9 mouse cellular contexts compared by ENCODE assay signal in genomic region chr11:96875270-96875669, GRCm38 (mm10). TPM values are rescaled to one million over a fixed set of nuclear protein-coding genes. Genes with fewer than 3 reads are reported as not detected.
DNase-seq lines count a peak whose midpoint lies in the region; ATAC-seq and TF ChIP-seq lines count a peak whose summit lies in the region.
"Had no signal": no experiment of that assay in that cellular context is flagged by ENCODE, and none has a peak within 500 bp of the region (broad histone marks: within the 10 kb centered on the region; RNA-seq: fewer than 3 reads in every experiment).

No protein-coding gene starts in this region.

- H3K27me3 ChIP-seq in heart, postnatal 0 days (ENCODE audit: control insufficient read depth, insufficient read depth, low read length), result peaks cover 47% of the 10 kb centered on the region
- no peaks in the 10 kb centered on the region for H3K27me3 ChIP-seq in embryonic facial prominence, embryonic 12.5 days
- H3K27me3 ChIP-seq in hindbrain, embryonic 16.5 days (replicated peaks; ENCODE audit: control insufficient read depth, insufficient read depth, low read length), result no peaks in the 10 kb centered on the region
- H3K27me3 ChIP-seq in midbrain, embryonic 15.5 days (replicated peaks), result no peaks in the 10 kb centered on the region

- H3K36me3 ChIP-seq in heart, postnatal 0 days (replicated peaks; ENCODE audit: control insufficient read depth, insufficient read depth, low read length), result no peaks in the 10 kb centered on the region
- no peaks in the 10 kb centered on the region for H3K36me3 ChIP-seq in embryonic facial prominence, embryonic 12.5 days
- H3K36me3 ChIP-seq in hindbrain, embryonic 16.5 days (ENCODE audit: control insufficient read depth, insufficient read depth, low read length), result no peaks in the 10 kb centered on the region
- H3K36me3 ChIP-seq in midbrain, embryonic 15.5 days (replicated peaks), result no peaks in the 10 kb centered on the region

- WGBS in heart, postnatal 0 days, result 40% methylated on average over 4 of the region's 4 CpGs
- 10% methylated on average over 4 of the region's 4 CpGs for WGBS in embryonic facial prominence, embryonic 12.5 days
- WGBS in hindbrain, embryonic 16.5 days, result 8% methylated on average over 4 of the region's 4 CpGs
- WGBS in midbrain, embryonic 15.5 days, result 12% methylated on average over 4 of the region's 4 CpGs

- no peak overlapping the region for H3K27ac ChIP-seq in heart, postnatal 0 days (ENCODE audit: low read depth)
- H3K27ac ChIP-seq in embryonic facial prominence, embryonic 12.5 days, result peak overlapping the region; percentile 94
- H3K27ac ChIP-seq in hindbrain, embryonic 16.5 days (ENCODE audit: low read depth, low read length), result peak overlapping the region; percentile 96
- peak overlapping the region; percentile 99 for H3K27ac ChIP-seq in midbrain, embryonic 15.5 days

- no peak for TF ChIP-seq EP300 in heart, postnatal 0 days (IDR thresholded peaks at IDR 0.05; ENCODE audit: low read depth)

- ATAC-seq in heart, postnatal 0 days (ENCODE audit: insufficient read depth, low read depth), result no peak
- no peak for ATAC-seq in embryonic facial prominence, embryonic 12.5 days (ENCODE audit: insufficient number of reproducible peaks, insufficient read depth, low FRiP score, low TSS enrichment)
- no peak for ATAC-seq in hindbrain, embryonic 16.5 days
- ATAC-seq in midbrain, embryonic 15.5 days (replicated peaks), result no peak
- ATAC-seq in inflammation-experienced regulatory T-cells, adult 6 months, result no peak

- no peaks in the 10 kb centered on the region for H3K9me3 ChIP-seq in heart, postnatal 0 days (replicated peaks; ENCODE audit: control insufficient read depth, low read length)
- H3K9me3 ChIP-seq in embryonic facial prominence, embryonic 12.5 days, result no peaks in the 10 kb centered on the region
- no peaks in the 10 kb centered on the region for H3K9me3 ChIP-seq in hindbrain, embryonic 16.5 days (ENCODE audit: control insufficient read depth, low read length)
- H3K9me3 ChIP-seq in midbrain, embryonic 15.5 days, result no peaks in the 10 kb centered on the region

- no peak for DNase-seq in heart, postnatal 0 days (ENCODE audit: low spot score)
- DNase-seq in heart, postnatal 36 days, result no peak
- DNase-seq in spleen, postnatal 4 days (ENCODE audit: low spot score in 2 of 2), result no peak
- DNase-seq in B cell, adult 2 months, result no peak

- TF ChIP-seq CTCF in heart, postnatal 0 days (IDR thresholded peaks at IDR 0.05; ENCODE audit: low read depth), result no peak

- no peaks in the 10 kb centered on the region for H3K4me1 ChIP-seq in heart, postnatal 0 days (ENCODE audit: control insufficient read depth, insufficient read depth)
- H3K4me1 ChIP-seq in embryonic facial prominence, embryonic 12.5 days, result peaks cover 47% of the 10 kb centered on the region
- peaks cover 50% of the 10 kb centered on the region for H3K4me1 ChIP-seq in hindbrain, embryonic 16.5 days (ENCODE audit: control insufficient read depth, insufficient read depth, low read depth, low read length)
- peaks cover 75% of the 10 kb centered on the region for H3K4me1 ChIP-seq in midbrain, embryonic 15.5 days

- H3K4me2 ChIP-seq in heart, postnatal 0 days (ENCODE audit: low read depth, low read length), result peak overlapping the region; percentile 70
- H3K4me2 ChIP-seq in embryonic facial prominence, embryonic 12.5 days (replicated peaks), result peak overlapping the region; percentile 56
- H3K4me2 ChIP-seq in hindbrain, embryonic 16.5 days (ENCODE audit: low read length), result peak overlapping the region; percentile 72
- H3K4me2 ChIP-seq in midbrain, embryonic 15.5 days, result peak overlapping the region; percentile 57

- peak overlapping the region; percentile 43 for H3K4me3 ChIP-seq in heart, postnatal 0 days (ENCODE audit: low read depth, low read length)
- H3K4me3 ChIP-seq in embryonic facial prominence, embryonic 12.5 days, result peak overlapping the region; percentile 27
- peak overlapping the region; percentile 37 for H3K4me3 ChIP-seq in hindbrain, embryonic 16.5 days (ENCODE audit: low read length)
- H3K4me3 ChIP-seq in midbrain, embryonic 15.5 days, result peak overlapping the region; percentile 29; the same call in 1 of the 2 replicates

- intact Hi-C loops in heart, postnatal 36 days (cut with DNase I), result no loop called here

- H3K9ac ChIP-seq in heart, postnatal 0 days (replicated peaks; ENCODE audit: low read depth, low read length), result no peak overlapping the region
- no peak overlapping the region for H3K9ac ChIP-seq in embryonic facial prominence, embryonic 12.5 days
- peak overlapping the region; percentile 62 for H3K9ac ChIP-seq in hindbrain, embryonic 16.5 days (ENCODE audit: low read depth, low read length)
- H3K9ac ChIP-seq in midbrain, embryonic 15.5 days, result no peak overlapping the region

RNA-seq across cellular contexts. Expression of gene Copz2, which starts 25.6 kb away (rescaled TPM):
- total RNA-seq in heart, postnatal 0 days (2014; rRNA removed; ENCODE audit: low replicate concordance), result 45.8 and 54.7 TPM in 2 replicates
- polyA plus RNA-seq in heart, postnatal 0 days (2015; fragmentation: Nextera tagmentation; extraction: Ambion mirVana), result 119 and 123 TPM in 2 replicates
- 10 to 100 TPM; 36.0 to 39.4 TPM for total RNA-seq in heart, postnatal 36 days (2021)
- 88.9 and 94.3 TPM in 2 replicates for polyA plus RNA-seq in embryonic facial prominence, embryonic 12.5 days (2016; fragmentation: Nextera tagmentation; extraction: Ambion mirVana)
- 22.2 and 27.4 TPM in 2 replicates for polyA plus RNA-seq in hindbrain, embryonic 16.5 days (2015; fragmentation: Nextera tagmentation; extraction: Ambion mirVana)
- 19.9 and 20.5 TPM in 2 replicates for polyA plus RNA-seq in midbrain, embryonic 15.5 days (2015; fragmentation: Nextera tagmentation; extraction: Ambion mirVana)
- polyA plus RNA-seq in inflammation-experienced regulatory T-cells, adult 6 months (2017; shearing (Covaris generic)), result not detected

RNA-seq across cellular contexts. Expression of gene Cdk5rap3, which starts 41.0 kb away (rescaled TPM):
- total RNA-seq in heart, postnatal 0 days (2014; rRNA removed; ENCODE audit: low replicate concordance), result 23.6 and 25.2 TPM in 2 replicates
- 45.1 and 46.7 TPM in 2 replicates for polyA plus RNA-seq in heart, postnatal 0 days (2015; fragmentation: Nextera tagmentation; extraction: Ambion mirVana)
- total RNA-seq in heart, postnatal 36 days (2021), result 10 to 100 TPM; 22.7 to 23.7 TPM
- polyA plus RNA-seq in embryonic facial prominence, embryonic 12.5 days (2016; fragmentation: Nextera tagmentation; extraction: Ambion mirVana), result 88.2 and 96.5 TPM in 2 replicates
- polyA plus RNA-seq in hindbrain, embryonic 16.5 days (2015; fragmentation: Nextera tagmentation; extraction: Ambion mirVana), result 81.2 and 84.8 TPM in 2 replicates
- polyA plus RNA-seq in midbrain, embryonic 15.5 days (2015; fragmentation: Nextera tagmentation; extraction: Ambion mirVana), result 88.2 and 91.7 TPM in 2 replicates
- 100 to 1,000 TPM in 1 of 3 experiments, 10 to 100 TPM in 2; 93.2 to 124 (median 96.9) TPM for polyA plus RNA-seq in inflammation-experienced regulatory T-cells, adult 6 months (2017; shearing (Covaris generic))

RNA-seq across cellular contexts. Expression of gene Nfe2l1, which starts 45.5 kb away (rescaled TPM):
- 98.8 and 99.1 TPM in 2 replicates for total RNA-seq in heart, postnatal 0 days (2014; rRNA removed; ENCODE audit: low replicate concordance)
- polyA plus RNA-seq in heart, postnatal 0 days (2015; fragmentation: Nextera tagmentation; extraction: Ambion mirVana), result 81.2 and 83.5 TPM in 2 replicates
- total RNA-seq in heart, postnatal 36 days (2021), result 100 to 1,000 TPM; 397 to 404 TPM
- polyA plus RNA-seq in embryonic facial prominence, embryonic 12.5 days (2016; fragmentation: Nextera tagmentation; extraction: Ambion mirVana), result 72.6 and 75.8 TPM in 2 replicates
- 83.3 and 86.9 TPM in 2 replicates for polyA plus RNA-seq in hindbrain, embryonic 16.5 days (2015; fragmentation: Nextera tagmentation; extraction: Ambion mirVana)
- 80.9 and 81.2 TPM in 2 replicates for polyA plus RNA-seq in midbrain, embryonic 15.5 days (2015; fragmentation: Nextera tagmentation; extraction: Ambion mirVana)
- polyA plus RNA-seq in inflammation-experienced regulatory T-cells, adult 6 months (2017; shearing (Covaris generic)), result 10 to 100 TPM; 17.8 to 21.4 (median 20.7) TPM

RNA-seq across cellular contexts. Expression of gene Prr15l, which starts 52.6 kb away (rescaled TPM):
- 0.39 TPM in 1 of 2 replicates, not detected in the other for total RNA-seq in heart, postnatal 0 days (2014; rRNA removed; ENCODE audit: low replicate concordance)
- polyA plus RNA-seq in heart, postnatal 0 days (2015; fragmentation: Nextera tagmentation; extraction: Ambion mirVana), result 1.2 and 1.3 TPM in 2 replicates
- total RNA-seq in heart, postnatal 36 days (2021), result 1 to 10 TPM in 1 of 2 experiments, under 1 TPM in 1; 0.73 to 1.8 TPM
- polyA plus RNA-seq in embryonic facial prominence, embryonic 12.5 days (2016; fragmentation: Nextera tagmentation; extraction: Ambion mirVana), result 2.4 and 3.3 TPM in 2 replicates
- polyA plus RNA-seq in hindbrain, embryonic 16.5 days (2015; fragmentation: Nextera tagmentation; extraction: Ambion mirVana), result 0.35 and 0.60 TPM in 2 replicates
- 0.17 and 0.30 TPM in 2 replicates for polyA plus RNA-seq in midbrain, embryonic 15.5 days (2015; fragmentation: Nextera tagmentation; extraction: Ambion mirVana)
- polyA plus RNA-seq in inflammation-experienced regulatory T-cells, adult 6 months (2017; shearing (Covaris generic)), result under 1 TPM; 0.21 to 0.62 (median 0.40) TPM
- total RNA-seq: gastrocnemius, adult 8-10 months had no signal

Comparison
In these comparisons a context has a peak if more than half of its experiments do, and no peak if none do; other contexts are left out.
1. RNA of gene Copz2, which starts 25.6 kb away (polyA plus RNA-seq): 119 to 123 TPM in heart, postnatal 0 days, 88.9 to 94.3 TPM in embryonic facial prominence, embryonic 12.5 days, 22.2 to 27.4 TPM in hindbrain, embryonic 16.5 days and 19.9 to 20.5 TPM in midbrain, embryonic 15.5 days; not detected in inflammation-experienced regulatory T-cells, adult 6 months; every median in the first group is over 10 times any median in the second.
2. Peak in every context shown above with its lines, with median percentiles within 50 percentile points of each other: H3K4me2 ChIP-seq and H3K4me3 ChIP-seq.